Mouse (Mus musculus) erythroblast, embryonic 14.5 days (primary cell): ENCODE measurements around the gene Otogl. TPM values are rescaled to one million over a fixed set of nuclear protein-coding genes. Genes with fewer than 3 reads are reported as not detected.

Experiments used
- H3K27me3 ChIP-seq: 2 replicates; pipeline ENCODE4 v1.6.1; 2012; ENCODE audit warnings: inconsistent platforms; ENCODE audit not compliant: control insufficient read depth
- H3K36me3 ChIP-seq: 2 replicates; pipeline ENCODE4 v1.6.1; 2012; ENCODE audit warnings: mild to moderate bottlenecking, inconsistent platforms; ENCODE audit not compliant: control insufficient read depth
- H3K4me1 ChIP-seq: 2 replicates; pipeline ENCODE4 v1.6.1; 2012; ENCODE audit warnings: inconsistent platforms; ENCODE audit not compliant: control insufficient read depth
- H3K4me3 ChIP-seq: replicated peaks from 2 replicates; pipeline ENCODE3; 2012; ENCODE audit warnings: moderate library complexity, mild to moderate bottlenecking, inconsistent platforms
- H3K9me3 ChIP-seq: 2 replicates; pipeline ENCODE4 v1.6.1; 2012; ENCODE audit warnings: low read length, inconsistent platforms, mixed read lengths; ENCODE audit not compliant: control insufficient read depth
- GATA1 ChIP-seq: IDR thresholded peaks from 2 replicates; pipeline ENCODE4 v1.6.1; 2012; ENCODE audit warnings: low read length, inconsistent platforms, mixed read lengths
- TAL1 ChIP-seq: IDR thresholded peaks from 3 replicates; pipeline ENCODE4 v1.6.1; 2012; ENCODE audit warnings: low read length, inconsistent platforms, mixed read lengths
- polyA plus RNA-seq: library from polyadenylated mRNA; stranded (reverse); fragments of >175 nt; gene quantifications from 2 replicates; pipeline ENCODE4 v1.2.3, GENCODE M21; 2012

The Otogl gene
- polyA plus RNA-seq, 1 experiment = not detected

- no peak for TF ChIP-seq TAL1
- TF ChIP-seq GATA1 = no peak
- no peaks in the 10 kb centered on the region for H3K9me3 ChIP-seq
- H3K4me1 ChIP-seq = no peaks in the 10 kb centered on the region
- H3K36me3 ChIP-seq = no peaks in the 10 kb centered on the region
- H3K27me3 ChIP-seq = no peaks in the 10 kb centered on the region
- H3K4me3 ChIP-seq = no peak overlapping the region
Measured at GRCm38 (mm10) chr10:107794812-107795756, 116.8 kb downstream of the Otogl start.

DNA sequence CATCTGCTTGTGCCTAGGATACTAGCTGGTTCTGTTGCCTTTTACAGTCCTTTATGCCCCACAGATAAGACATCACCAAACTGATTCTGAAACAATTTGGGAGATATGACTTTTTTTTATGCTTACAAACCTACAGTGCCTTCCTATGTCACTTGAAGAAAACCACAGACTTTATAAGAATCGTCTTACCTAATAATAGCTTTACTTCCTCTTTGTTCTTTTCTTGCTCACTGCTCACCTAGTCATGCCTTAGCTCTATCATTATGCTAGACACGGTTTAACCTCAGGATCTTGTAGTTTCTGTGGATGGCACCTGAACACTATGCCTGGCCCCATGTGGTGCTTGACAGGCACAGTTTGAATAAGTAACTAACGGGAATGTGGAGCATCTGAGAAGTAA, 119.4 kb downstream of the Otogl start:
- Histone ChIP-seq H3K4me1 (no peaks in the 10 kb centered on the region), H3K27me3 (no peaks in the 10 kb centered on the region), H3K4me3 (no peak overlapping the region), H3K36me3 (no peaks in the 10 kb centered on the region), H3K9me3 (no peaks in the 10 kb centered on the region)
- TF ChIP-seq GATA1 (no peak), TAL1 (no peak)

GRCm38 (mm10) chr10:107779548-107779947, 132.4 kb downstream of the Otogl start:
- H3K36me3 ChIP-seq = no peaks in the 10 kb centered on the region
- H3K27me3 ChIP-seq = no peaks in the 10 kb centered on the region
- no peak overlapping the region for H3K4me3 ChIP-seq
- no peaks in the 10 kb centered on the region for H3K9me3 ChIP-seq
- no peaks in the 10 kb centered on the region for H3K4me1 ChIP-seq
- TF ChIP-seq GATA1 (no peak), TAL1 (no peak)

DNA sequence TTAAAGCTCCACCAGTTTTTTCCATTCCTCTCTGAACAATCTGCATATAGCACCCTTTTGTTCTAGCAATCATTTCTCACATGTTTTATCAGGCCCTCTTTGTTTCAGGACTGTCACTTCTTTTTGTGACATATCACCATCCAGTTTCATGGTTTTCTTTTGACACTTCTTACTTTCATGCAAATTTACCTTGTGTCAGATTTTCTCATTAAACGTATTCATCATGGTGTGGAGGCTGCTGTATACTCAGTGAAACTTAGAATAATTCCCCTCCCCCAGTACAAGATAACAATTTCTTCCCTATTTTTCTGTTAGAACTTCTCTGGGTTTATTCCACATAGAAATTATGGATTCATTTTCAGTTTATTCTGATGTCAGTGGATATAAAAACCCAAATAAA, 152.3 kb downstream of the Otogl start:
- TF ChIP-seq GATA1 = no peak
- TF ChIP-seq TAL1 = no peak
- Histone ChIP-seq H3K9me3 (peaks cover 4% of the 10 kb centered on the region; the same call in 1 of the 2 replicates), H3K4me1 (no peaks in the 10 kb centered on the region), H3K27me3 (no peaks in the 10 kb centered on the region), H3K36me3 (no peaks in the 10 kb centered on the region), H3K4me3 (no peak overlapping the region)

GRCm38 (mm10) chr10:107753471-107753870, 158.5 kb downstream of the Otogl start:
- Histone ChIP-seq H3K4me1 (no peaks in the 10 kb centered on the region), H3K4me3 (no peak overlapping the region), H3K27me3 (no peaks in the 10 kb centered on the region), H3K36me3 (no peaks in the 10 kb centered on the region), H3K9me3 (peaks cover 2% of the 10 kb centered on the region; the same call in 1 of the 2 replicates)
- TF ChIP-seq GATA1 = no peak
- no peak for TF ChIP-seq TAL1

DNA sequence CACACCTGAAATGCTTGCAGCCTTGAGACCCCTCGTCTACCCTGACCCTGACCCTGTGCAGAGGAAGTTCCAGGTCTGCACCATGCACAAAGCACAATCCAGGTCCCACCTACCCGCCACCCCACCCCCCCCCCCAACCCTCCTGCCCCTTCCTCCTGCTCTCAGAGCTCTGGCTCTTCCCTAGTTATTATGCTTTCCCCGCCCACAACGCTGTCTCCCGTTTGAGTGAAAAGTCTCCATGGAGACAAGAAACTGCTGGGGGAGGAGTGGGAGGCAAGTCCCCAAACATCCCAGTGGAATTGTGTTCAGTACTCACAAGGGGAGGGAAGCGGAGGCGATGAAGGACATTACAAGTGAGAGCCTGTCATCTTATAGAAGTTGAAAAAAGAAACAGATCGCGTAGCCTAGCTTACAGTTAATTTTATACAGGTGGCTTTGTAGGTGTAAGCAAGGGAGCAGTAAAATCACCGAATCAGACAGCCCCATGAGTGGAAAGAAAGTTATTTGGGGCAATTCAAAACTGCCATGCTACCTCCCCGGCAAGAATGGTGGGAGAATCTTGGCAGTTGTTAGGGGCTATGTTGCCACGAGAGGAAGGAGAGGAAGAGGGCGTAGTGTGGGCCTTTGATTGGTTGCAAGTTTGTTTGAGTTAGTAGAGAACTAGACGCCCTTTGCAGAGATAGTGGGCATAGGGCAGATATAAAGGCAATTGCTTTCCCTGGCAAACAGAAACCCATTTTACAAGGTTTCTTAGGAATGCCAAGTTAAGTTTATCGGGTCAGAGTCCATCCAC, 159.4 kb downstream of the Otogl start:
- H3K4me3 ChIP-seq = no peak overlapping the region
- TF ChIP-seq GATA1 (no peak), TAL1 (no peak)
- no peaks in the 10 kb centered on the region for H3K36me3 ChIP-seq
- no peaks in the 10 kb centered on the region for H3K4me1 ChIP-seq
- H3K27me3 ChIP-seq = no peaks in the 10 kb centered on the region
- peaks cover 2% of the 10 kb centered on the region; the same call in 1 of the 2 replicates for H3K9me3 ChIP-seq

GRCm38 (mm10) chr10:107751944-107752343, 160.0 kb downstream of the Otogl start:
- TF ChIP-seq TAL1 (no peak), GATA1 (no peak)
- Histone ChIP-seq H3K4me1 (no peaks in the 10 kb centered on the region), H3K27me3 (no peaks in the 10 kb centered on the region), H3K4me3 (no peak overlapping the region), H3K9me3 (no peaks in the 10 kb centered on the region), H3K36me3 (no peaks in the 10 kb centered on the region)

DNA sequence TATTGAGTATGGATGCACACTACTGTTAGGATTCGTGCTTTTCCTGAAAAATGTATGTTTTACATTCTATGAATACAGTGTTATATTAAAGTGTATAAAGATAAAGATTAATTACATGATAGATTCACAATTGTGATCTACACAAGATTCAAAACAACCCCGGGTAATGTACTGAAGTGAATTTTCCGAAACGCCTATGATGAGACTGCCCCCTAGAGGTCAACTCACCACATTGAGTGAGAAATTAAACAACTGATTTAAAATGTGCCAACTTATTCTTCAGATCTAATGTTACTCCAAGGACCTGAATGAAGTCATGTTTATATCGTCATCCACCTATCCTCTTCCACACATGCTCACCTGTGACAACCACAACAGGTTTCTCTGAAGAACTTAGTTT, 164.4 kb downstream of the Otogl start:
- no peaks in the 10 kb centered on the region for H3K9me3 ChIP-seq
- no peaks in the 10 kb centered on the region for H3K36me3 ChIP-seq
- TF ChIP-seq GATA1 (no peak), TAL1 (no peak)
- no peaks in the 10 kb centered on the region for H3K27me3 ChIP-seq
- H3K4me1 ChIP-seq = no peaks in the 10 kb centered on the region
- H3K4me3 ChIP-seq = no peak overlapping the region

GRCm38 (mm10) chr10:107746717-107747116, 165.2 kb downstream of the Otogl start:
- Histone ChIP-seq H3K36me3 (no peaks in the 10 kb centered on the region), H3K9me3 (no peaks in the 10 kb centered on the region), H3K27me3 (no peaks in the 10 kb centered on the region), H3K4me1 (no peaks in the 10 kb centered on the region), H3K4me3 (no peak overlapping the region)
- TF ChIP-seq GATA1 (no peak), TAL1 (no peak)
